Mouse (Mus musculus): ENCODE data around the gene Dock3.

The Dock3 gene

GRCm38 (mm10) chr9:107027586-107027985 lies 204.1 kb downstream of the Dock3 start:
- in situ Hi-C loops (cut with MboI): no loop called here

GRCm38 (mm10) chr9:107009841-107010240 lies 221.9 kb downstream of the Dock3 start:
- in situ Hi-C loops (cut with MboI): no loop called here

- in situ Hi-C loops (cut with MboI): no loop called here
Measured at GRCm38 (mm10) chr9:107003187-107003586, 228.5 kb downstream of the Dock3 start.

- in situ Hi-C loops (cut with MboI): no loop called here
Measured at GRCm38 (mm10) chr9:106970742-106971141, 261.0 kb downstream of the Dock3 start.

- in situ Hi-C loops (cut with MboI): no loop called here
Measured at GRCm38 (mm10) chr9:106958452-106958851, 273.3 kb downstream of the Dock3 start.

- in situ Hi-C loops (cut with MboI): no loop called here
Measured at GRCm38 (mm10) chr9:106955486-106955885, 276.2 kb downstream of the Dock3 start.

GRCm38 (mm10) chr9:106934998-106935397 lies 296.7 kb downstream of the Dock3 start:
- in situ Hi-C loops (cut with MboI): no loop called here

GRCm38 (mm10) chr9:106914878-106915277 lies 316.8 kb downstream of the Dock3 start:
- in situ Hi-C loops (cut with MboI): no loop called here

GRCm38 (mm10) chr9:106913759-106914158 lies 317.9 kb downstream of the Dock3 start:
- in situ Hi-C loops (cut with MboI): no loop called here

GRCm38 (mm10) chr9:106911624-106912023 lies 320.1 kb downstream of the Dock3 start:
- in situ Hi-C loops (cut with MboI): no loop called here

- in situ Hi-C loops (cut with MboI): loop anchor here (10.0 kb wide), 1 partner anchor 386 kb away; the partner anchor contains the start of gene Cish
Measured at GRCm38 (mm10) chr9:106908715-106909114, 323.0 kb downstream of the Dock3 start.

GRCm38 (mm10) chr9:106908174-106908573 lies 323.5 kb downstream of the Dock3 start:
- in situ Hi-C loops (cut with MboI): loop anchor here (10.0 kb wide), 1 partner anchor 387 kb away; the partner anchor contains the start of gene Cish

GRCm38 (mm10) chr9:106906597-106906996 lies 325.1 kb downstream of the Dock3 start:
- in situ Hi-C loops (cut with MboI): loop anchor here (10.0 kb wide), 1 partner anchor 388 kb away; the partner anchor contains the start of gene Cish

- in situ Hi-C loops (cut with MboI): loop anchor here (10.0 kb wide), 1 partner anchor 391 kb away; the partner anchor contains the start of gene Cish
Measured at GRCm38 (mm10) chr9:106903791-106904134, 327.9 kb downstream of the Dock3 start.

GRCm38 (mm10) chr9:106903099-106903790 lies 328.5 kb downstream of the Dock3 start:
- in situ Hi-C loops (cut with MboI): loop anchor here (10.0 kb wide), 1 partner anchor 392 kb away; the partner anchor contains the start of gene Cish

GRCm38 (mm10) chr9:106901596-106901995 lies 330.1 kb downstream of the Dock3 start:
- in situ Hi-C loops (cut with MboI): loop anchor here (10.0 kb wide), 1 partner anchor 393 kb away; the partner anchor contains the start of gene Cish

GRCm38 (mm10) chr9:106898901-106899300 lies 332.8 kb downstream of the Dock3 start:
- in situ Hi-C loops (cut with MboI): loop anchor here (10.0 kb wide), 1 partner anchor 214 kb away; the partner anchor contains the start of gene Tex264

- in situ Hi-C loops (cut with MboI): loop anchor here (10.0 kb wide), 1 partner anchor 209 kb away; the partner anchor contains the start of gene Tex264
Measured at GRCm38 (mm10) chr9:106893327-106893726, 338.4 kb downstream of the Dock3 start.

- in situ Hi-C loops (cut with MboI): loop anchor here (10.0 kb wide), 1 partner anchor 208 kb away; the partner anchor contains the start of gene Tex264
Measured at GRCm38 (mm10) chr9:106892552-106892875, 339.2 kb downstream of the Dock3 start.

GRCm38 (mm10) chr9:106891829-106892551 lies 339.7 kb downstream of the Dock3 start, which contains the start of gene Manf:
Gene Manf, minus strand, starts transcription at chr9:106891979.
- in situ Hi-C loops (cut with MboI): loop anchor here (10.0 kb wide), 1 partner anchor 207 kb away; the partner anchor contains the start of gene Tex264

- in situ Hi-C loops (cut with MboI): loop anchor here (10.0 kb wide), 1 partner anchor 207 kb away; the partner anchor contains the start of gene Tex264
Measured at GRCm38 (mm10) chr9:106891341-106891741, 340.4 kb downstream of the Dock3 start.

GRCm38 (mm10) chr9:106890496-106891240 lies 341.0 kb downstream of the Dock3 start:
- in situ Hi-C loops (cut with MboI): loop anchor here (10.0 kb wide), 1 partner anchor 206 kb away; the partner anchor contains the start of gene Tex264

All from mature B cell (primary cell).